Mouse (Mus musculus) forebrain, postnatal 0 days (tissue): ENCODE measurements around the gene Tex29. TPM values are rescaled to one million over a fixed set of nuclear protein-coding genes. Genes with fewer than 3 reads are reported as not detected.

ENCODE experiments used
- ATAC-seq: fragments of 200-750 bp; cut with Nextera tagmentation; 2 replicates; pipeline ENCODE4 v1.8.0; 2017; ENCODE audit warnings: mild to moderate bottlenecking, moderate library complexity
- DNase-seq: peaks from one replicate; pipeline ENCODE4 v3.0.0-alpha.2; 2015
- H3K27ac ChIP-seq: fragments of 300-500 bp; sonication (generic); 2 replicates; pipeline ENCODE4 v1.5.1; 2014; ENCODE audit warnings: low read depth, mild to moderate bottlenecking, antibody characterized with exemption, low read length, moderate library complexity, mixed read lengths
- H3K27me3 ChIP-seq: fragments of 300-500 bp; sonication (generic); 2 replicates; pipeline ENCODE4 v1.6.1; 2014; ENCODE audit warnings: mild to moderate bottlenecking, low read length, mixed read lengths; ENCODE audit not compliant: insufficient read depth
- H3K36me3 ChIP-seq: fragments of 300-500 bp; sonication (generic); 2 replicates; pipeline ENCODE4 v1.6.1; 2014; ENCODE audit warnings: mild to moderate bottlenecking, moderate library complexity; ENCODE audit not compliant: insufficient read depth
- H3K4me1 ChIP-seq: fragments of 300-500 bp; sonication (generic); 2 replicates; pipeline ENCODE4 v1.6.1; 2014; ENCODE audit warnings: antibody characterized with exemption; ENCODE audit not compliant: insufficient read depth
- H3K4me2 ChIP-seq: fragments of 300-500 bp; sonication (generic); 2 replicates; pipeline ENCODE4 v1.6.1; 2014; ENCODE audit warnings: low read depth, mild to moderate bottlenecking, moderate library complexity
- H3K4me3 ChIP-seq: fragments of 300-500 bp; sonication (generic); 2 replicates; pipeline ENCODE4 v1.5.1; 2014; ENCODE audit warnings: low read depth, low read length, mixed read lengths
- H3K9ac ChIP-seq: fragments of 300-500 bp; sonication (generic); 2 replicates; pipeline ENCODE4 v1.6.1; 2014; ENCODE audit warnings: mild to moderate bottlenecking
- H3K9me3 ChIP-seq: fragments of 300-500 bp; sonication (generic); 2 replicates; pipeline ENCODE4 v1.6.1; 2016; ENCODE audit warnings: low read length
- CTCF ChIP-seq: sonication (generic); IDR thresholded peaks from 2 replicates; pipeline ENCODE4 v1.5.1; 2016; ENCODE audit warnings: antibody characterized with exemption, control low read depth, low read depth
- WGBS: fragments of 180-500 bp; shearing (Covaris S2); extraction: QIAGEN DNeasy Blood & Tissue Kit; methylation state at CpG from one replicate; pipeline ENCODE4 v1.1.7; 2014; 5-methylcytosine and 5-hydroxymethylcytosine counted together
- polyA plus RNA-seq: library from polyadenylated mRNA; unstranded; fragments of >200 nt; fragmentation: Nextera tagmentation; extraction: Ambion mirVana; gene quantifications from 2 replicates; pipeline ENCODE4 v1.2.1, GENCODE M21; 2015
- total RNA-seq: library from RNA; depleted of rRNA; stranded (reverse); fragments of >200 nt; gene quantifications from 2 replicates; pipeline ENCODE4 v1.2.3, GENCODE M21; 2014; rRNA removed

The Tex29 gene
- not detected in 2 replicates for total RNA-seq
- polyA plus RNA-seq, result 1.4 and 1.6 TPM in 2 replicates

- ATAC-seq (no peak), DNase-seq (no peak)
- Histone ChIP-seq H3K9me3 (no peaks in the 10 kb centered on the region), H3K27me3 (no peaks in the 10 kb centered on the region), H3K4me1 (peaks cover 13% of the 10 kb centered on the region), H3K36me3 (peaks cover 3% of the 10 kb centered on the region; the same call in 1 of the 2 replicates), H3K4me2 (no peak within 1 kb of the TSS), H3K4me3 (no peak within 1 kb of the TSS), H3K9ac (no peak within 1 kb of the TSS), H3K27ac (peak within 1 kb of the TSS; percentile 83; the same call in 1 of the 2 replicates)
- no peak for TF ChIP-seq CTCF
- 85% methylated on average over 5 of the region's 5 CpGs for WGBS
These were observed at the start of gene Tex29 for GRCm38 (mm10) chr8:11840174-11840573. Gene Tex29, plus strand, starts transcription at chr8:11840474.

GRCm38 (mm10) chr8:11794956-11795355 lies 45.3 kb upstream of the Tex29 start:
- peaks cover 35% of the 10 kb centered on the region for H3K36me3 ChIP-seq
- ATAC-seq, result no peak

GRCm38 (mm10) chr8:11797128-11797527 lies 43.1 kb upstream of the Tex29 start:
- Histone ChIP-seq H3K4me3 (no peak overlapping the region), H3K27ac (no peak overlapping the region), H3K27me3 (no peaks in the 10 kb centered on the region), H3K36me3 (peaks cover 34% of the 10 kb centered on the region), H3K9ac (no peak overlapping the region), H3K4me2 (no peak overlapping the region), H3K9me3 (no peaks in the 10 kb centered on the region), H3K4me1 (no peaks in the 10 kb centered on the region)
- DNase-seq (no peak), ATAC-seq (peak; percentile 75)
- TF ChIP-seq CTCF, result no peak
- WGBS, result 78% methylated on average over 8 of the region's 8 CpGs

More at GRCm38 (mm10) chr8:11794956-11795355, 45.3 kb upstream of the Tex29 start:
- Histone ChIP-seq H3K27me3 (no peaks in the 10 kb centered on the region), H3K4me3 (no peak overlapping the region), H3K27ac (no peak overlapping the region), H3K9ac (no peak overlapping the region), H3K9me3 (no peaks in the 10 kb centered on the region), H3K4me2 (no peak overlapping the region), H3K4me1 (no peaks in the 10 kb centered on the region)
- TF ChIP-seq CTCF, result no peak
- no peak for DNase-seq

- H3K4me2 ChIP-seq, result no peak overlapping the region
These were observed 42.4 kb upstream of the Tex29 start for GRCm38 (mm10) chr8:11797729-11798479.

GRCm38 (mm10) chr8:11798480-11798867 lies 41.8 kb upstream of the Tex29 start:
- Histone ChIP-seq H3K9ac (no peak overlapping the region), H3K27ac (no peak overlapping the region), H3K4me3 (no peak overlapping the region), H3K4me1 (no peaks in the 10 kb centered on the region), H3K4me2 (no peak overlapping the region), H3K9me3 (no peaks in the 10 kb centered on the region), H3K36me3 (peaks cover 31% of the 10 kb centered on the region), H3K27me3 (no peaks in the 10 kb centered on the region)
- no peak for TF ChIP-seq CTCF
- WGBS, result 81% methylated on average over 4 of the region's 4 CpGs
- ATAC-seq (peak; percentile 46), DNase-seq (no peak)

More at GRCm38 (mm10) chr8:11797729-11798479, 42.4 kb upstream of the Tex29 start:
- Histone ChIP-seq H3K9me3 (no peaks in the 10 kb centered on the region), H3K36me3 (peaks cover 31% of the 10 kb centered on the region), H3K27ac (no peak overlapping the region; the same call in 1 of the 2 replicates), H3K9ac (no peak overlapping the region), H3K4me1 (no peaks in the 10 kb centered on the region), H3K27me3 (no peaks in the 10 kb centered on the region), H3K4me3 (no peak overlapping the region)
- 64% methylated on average over 14 of the region's 14 CpGs for WGBS
- ATAC-seq (peak; percentile 63), DNase-seq (peak; percentile 50)
- no peak for TF ChIP-seq CTCF

GRCm38 (mm10) chr8:11799098-11799497 lies 41.2 kb upstream of the Tex29 start:
- Histone ChIP-seq H3K9ac (no peak overlapping the region), H3K4me3 (no peak overlapping the region), H3K4me2 (no peak overlapping the region), H3K27me3 (no peaks in the 10 kb centered on the region), H3K4me1 (no peaks in the 10 kb centered on the region), H3K9me3 (no peaks in the 10 kb centered on the region), H3K27ac (no peak overlapping the region), H3K36me3 (peaks cover 35% of the 10 kb centered on the region)
- ATAC-seq, result no peak
- no peak for DNase-seq
- 90% methylated on average over 3 of the region's 3 CpGs for WGBS
- TF ChIP-seq CTCF, result no peak

GRCm38 (mm10) chr8:11800481-11800880 lies 39.8 kb upstream of the Tex29 start:
- Histone ChIP-seq H3K4me2 (no peak overlapping the region), H3K27ac (no peak overlapping the region), H3K36me3 (peaks cover 43% of the 10 kb centered on the region), H3K4me3 (no peak overlapping the region), H3K9ac (0 out of 2 replicates have a peak overlapping the region, but pooled peaks have one; percentile 3), H3K9me3 (no peaks in the 10 kb centered on the region), H3K27me3 (no peaks in the 10 kb centered on the region), H3K4me1 (no peaks in the 10 kb centered on the region)
- ATAC-seq (no peak), DNase-seq (no peak)
- TF ChIP-seq CTCF, result no peak
- 89% methylated on average over 7 of the region's 7 CpGs for WGBS
